28 mouse cellular contexts compared by ENCODE assay signal in genomic region chr7:46998942-46999341, GRCm38 (mm10). TPM values are rescaled to one million over a fixed set of nuclear protein-coding genes. Genes with fewer than 3 reads are reported as not detected.
DNase-seq lines count a peak whose midpoint lies in the region; ATAC-seq and TF ChIP-seq lines count a peak whose summit lies in the region.
"Had no signal": no experiment of that assay in that cellular context is flagged by ENCODE, and none has a peak within 500 bp of the region (broad histone marks: within the 10 kb centered on the region; RNA-seq: fewer than 3 reads in every experiment).

No protein-coding gene starts in this region.

- peak overlapping the region; percentile 89; the same call in 1 of the 2 replicates for H3K4me2 ChIP-seq in CH12.LX (ENCODE audit: insufficient read depth, low read depth, poor library complexity, severe bottlenecking)
- H3K4me2 ChIP-seq in intestine, embryonic 16.5 days (ENCODE audit: low read depth, low read length), result no peak overlapping the region
- H3K4me2 ChIP-seq: embryonic facial prominence, embryonic 13.5 days; forebrain, embryonic 15.5 days; kidney, embryonic 15.5 days; limb, embryonic 12.5 days; lung, embryonic 15.5 days; midbrain, embryonic 15.5 days; neural tube, embryonic 15.5 days had no signal

- peak; percentile 100 for TF ChIP-seq EP300 in CH12.LX (IDR thresholded peaks at IDR 0.05; ENCODE audit: low read length)

- H3K9ac ChIP-seq in CH12.LX (ENCODE audit: insufficient read depth, low read depth), result no peak overlapping the region
- no peak overlapping the region for H3K9ac ChIP-seq in intestine, embryonic 16.5 days (ENCODE audit: low read depth, low read length)
- H3K9ac ChIP-seq: embryonic facial prominence, embryonic 13.5 days; forebrain, embryonic 15.5 days; kidney, embryonic 15.5 days; limb, embryonic 12.5 days; lung, embryonic 15.5 days; midbrain, embryonic 15.5 days; neural tube, embryonic 15.5 days had no signal

- peak; percentile 75 for ATAC-seq in intestine, embryonic 16.5 days
- peak; percentile 89 for ATAC-seq in megakaryocyte, adult 5-6 weeks (ENCODE audit: poor library complexity, severe bottlenecking)
- ATAC-seq: forebrain, embryonic 15.5 days; midbrain, embryonic 15.5 days had no signal

- H3K36me3 ChIP-seq in CH12.LX (replicated peaks in 1 of 2; ENCODE audit: control insufficient read depth in 1 of 2, insufficient read depth in 1 of 2, low read length in 1 of 2), result peaks cover 40 to 71% of the 10 kb centered on the region in 2 experiments
- H3K36me3 ChIP-seq in intestine, embryonic 16.5 days (ENCODE audit: control insufficient read depth, insufficient read depth, low read length), result peaks cover 15% of the 10 kb centered on the region
- peaks cover 54% of the 10 kb centered on the region for H3K36me3 ChIP-seq in embryonic facial prominence, embryonic 10.5 days (replicated peaks)

- TF ChIP-seq RAD21 in CH12.LX (IDR thresholded peaks at IDR 0.05; ENCODE audit: low read depth, low read length), result no peak

- no peaks in the 10 kb centered on the region for H3K9me3 ChIP-seq in CH12.LX (replicated peaks; ENCODE audit: low read length)
- H3K9me3 ChIP-seq in intestine, embryonic 16.5 days (ENCODE audit: control insufficient read depth, low read length), result no peaks in the 10 kb centered on the region
- no peaks in the 10 kb centered on the region for H3K9me3 ChIP-seq in embryonic facial prominence, embryonic 10.5 days
- H3K9me3 ChIP-seq: embryonic facial prominence, embryonic 13.5 days; forebrain, embryonic 15.5 days; hindbrain, embryonic 10.5 days; kidney, embryonic 15.5 days; limb, embryonic 12.5 days; lung, embryonic 15.5 days; midbrain, embryonic 15.5 days; neural tube, embryonic 15.5 days had no signal

- in situ Hi-C loops in CH12.LX (cut with MboI; ENCODE audit: low pct_ligation_motif_present, low pct_unique_long_range_greater_than_20kb, low sequenced_read_pairs), result no loop called here

- H3K4me1 ChIP-seq in CH12.LX (ENCODE audit: control insufficient read depth in 1 of 2, insufficient read depth in 2 of 2), result peaks cover 20 to 82% of the 10 kb centered on the region in 2 experiments
- H3K4me1 ChIP-seq in bone marrow macrophage, adult 2 months (ENCODE audit: control insufficient read depth, insufficient read depth, low read length), result peaks cover 34% of the 10 kb centered on the region
- H3K4me1 ChIP-seq in intestine, embryonic 16.5 days (ENCODE audit: control insufficient read depth, insufficient read depth, low read length), result peaks cover 34% of the 10 kb centered on the region
- H3K4me1 ChIP-seq in embryonic facial prominence, embryonic 10.5 days, result peaks cover 26% of the 10 kb centered on the region

- peak overlapping the region; percentile 74 for H3K27ac ChIP-seq in CH12.LX (ENCODE audit: insufficient read depth, low read depth)
- 0 out of 2 replicates have a peak overlapping the region, but pooled peaks have one; percentile 43 for H3K27ac ChIP-seq in bone marrow macrophage, adult 2 months (ENCODE audit: insufficient read depth, low read depth, low read length)
- H3K27ac ChIP-seq in intestine, embryonic 16.5 days (ENCODE audit: low read length), result peak overlapping the region; percentile 33; the same call in 1 of the 2 replicates
- H3K27ac ChIP-seq in embryonic facial prominence, embryonic 10.5 days (replicated peaks), result no peak overlapping the region
- H3K27ac ChIP-seq: embryonic facial prominence, embryonic 13.5 days; hindbrain, embryonic 10.5 days; kidney, embryonic 15.5 days; limb, embryonic 12.5 days; lung, embryonic 15.5 days; midbrain, embryonic 15.5 days; neural tube, embryonic 15.5 days had no signal

- no peaks in the 10 kb centered on the region for H3K27me3 ChIP-seq in CH12.LX (replicated peaks)
- H3K27me3 ChIP-seq in intestine, embryonic 16.5 days (replicated peaks; ENCODE audit: control insufficient read depth, insufficient read depth, low read length), result no peaks in the 10 kb centered on the region
- no peaks in the 10 kb centered on the region for H3K27me3 ChIP-seq in embryonic facial prominence, embryonic 10.5 days (replicated peaks; ENCODE audit: low read depth, poor library complexity, severe bottlenecking)
- H3K27me3 ChIP-seq: embryonic facial prominence, embryonic 13.5 days; forebrain, embryonic 15.5 days; kidney, embryonic 15.5 days; limb, embryonic 12.5 days; lung, embryonic 15.5 days; midbrain, embryonic 15.5 days; neural tube, embryonic 15.5 days had no signal

- no peak overlapping the region for H3K4me3 ChIP-seq in CH12.LX (replicated peaks in 1 of 3; ENCODE audit: low read depth in 2 of 3, low read length in 2 of 3, poor library complexity in 1 of 3)
- H3K4me3 ChIP-seq in bone marrow macrophage, adult 2 months (ENCODE audit: insufficient read depth, low read length), result no peak overlapping the region
- H3K4me3 ChIP-seq in intestine, embryonic 16.5 days (ENCODE audit: low read length), result no peak overlapping the region
- H3K4me3 ChIP-seq in embryonic facial prominence, embryonic 10.5 days, result no peak overlapping the region
- H3K4me3 ChIP-seq: embryonic facial prominence, embryonic 13.5 days; forebrain, embryonic 15.5 days; hindbrain, embryonic 10.5 days; kidney, embryonic 15.5 days; limb, embryonic 12.5 days; lung, embryonic 15.5 days; midbrain, embryonic 15.5 days; neural tube, embryonic 15.5 days had no signal

- DNase-seq in CH12.LX (ENCODE audit: extremely low read depth), result peak; percentile 93
- no peak for DNase-seq in urinary bladder, postnatal 25 days (ENCODE audit: low spot score)
- no peak for DNase-seq in gastrocnemius, postnatal 25 days
- no peak for DNase-seq in urinary bladder, postnatal 4 days (ENCODE audit: low spot score in 2 of 2)
- DNase-seq in embryonic facial prominence, embryonic 10.5 days (ENCODE audit: low spot score), result no peak
- DNase-seq: cerebellum, adult 2 months; gastrocnemius, postnatal 14 days; retina, postnatal 1 day; thymus, postnatal 25 days had no signal

- no peak for TF ChIP-seq POLR2A in CH12.LX (IDR thresholded peaks at IDR 0.05; ENCODE audit: low read depth, low read length)
- no peak for TF ChIP-seq POLR2A in bone marrow macrophage, adult 2 months (IDR thresholded peaks at IDR 0.05; ENCODE audit: borderline replicate concordance, low read depth, low read length)

- peaks cover 53% of the 10 kb centered on the region for H3K79me2 ChIP-seq in CH12.LX (replicated peaks; ENCODE audit: control insufficient read depth, extremely low read depth, insufficient read depth, poor library complexity, severe bottlenecking)

- no peak for TF ChIP-seq CTCF in CH12.LX (conservative IDR thresholded peaks at IDR 0.05 in 1 of 2, IDR thresholded peaks at IDR 0.05 in 1 of 2; ENCODE audit: low read depth in 2 of 2, low read length in 2 of 2)
- no peak for TF ChIP-seq CTCF in bone marrow macrophage, adult 2 months (IDR thresholded peaks at IDR 0.05; ENCODE audit: low read depth, low read length)

- 83% methylated on average over 2 of the region's 2 CpGs for WGBS in intestine, embryonic 16.5 days
- WGBS in embryonic facial prominence, embryonic 10.5 days, result 89% methylated on average over 2 of the region's 2 CpGs

- dilution Hi-C loops in CH12.LX (cut with MboI; ENCODE audit: extremely low pct_ligation_motif_present, extremely low pct_unique_long_range_greater_than_20kb, low sequenced_read_pairs), result no loop called here

RNA-seq across cellular contexts. Expression of gene Spty2d1, which starts 9.3 kb away (rescaled TPM):
- total RNA-seq in CH12.LX (2012; rRNA removed) (10.5 and 14.3 TPM in 2 replicates), CH12.LX (2014; rRNA removed) (22.9 and 24.6 TPM in 2 replicates)
- polyA plus RNA-seq in CH12.LX (2012; ENCODE audit: insufficient read length, low read depth), result 29.9 and 32.6 TPM in 2 replicates
- 12.6 and 14.8 TPM in 2 replicates for polyA plus RNA-seq in bone marrow macrophage, adult 2 months (2012; ENCODE audit: insufficient read depth, insufficient read length, missing spikeins)
- polyA plus RNA-seq in intestine, embryonic 16.5 days (2015; fragmentation: Nextera tagmentation; extraction: Ambion mirVana), result 15.2 and 16.5 TPM in 2 replicates
- total RNA-seq in megakaryocyte, adult 5-6 weeks (2015), result 40.7 and 45.3 TPM in 2 replicates
- total RNA-seq in megakaryocyte, adult 5-6 weeks (2017), result 35.4 and 42.0 TPM in 2 replicates
- 1 to 10 TPM; 4.7 to 4.8 TPM for total RNA-seq in gastrocnemius, postnatal 25 days (2021)
- polyA plus RNA-seq in embryonic facial prominence, embryonic 10.5 days (2016; fragmentation: Nextera tagmentation; extraction: Ambion mirVana), result 12.4 and 12.8 TPM in 2 replicates

RNA-seq across cellular contexts. Expression of gene Gm9999, which starts 15.6 kb away (rescaled TPM):
- total RNA-seq in CH12.LX (2012; rRNA removed) (not detected in 2 replicates), CH12.LX (2014; rRNA removed) (not detected in 2 replicates)
- polyA plus RNA-seq in CH12.LX (2012; ENCODE audit: insufficient read length, low read depth), result not detected in 2 replicates
- not detected in 2 replicates for polyA plus RNA-seq in bone marrow macrophage, adult 2 months (2012; ENCODE audit: insufficient read depth, insufficient read length, missing spikeins)
- polyA plus RNA-seq in intestine, embryonic 16.5 days (2015; fragmentation: Nextera tagmentation; extraction: Ambion mirVana), result not detected in 2 replicates
- 2.3 TPM in 1 of 2 replicates, not detected in the other for total RNA-seq in megakaryocyte, adult 5-6 weeks (2015)
- total RNA-seq in megakaryocyte, adult 5-6 weeks (2017), result not detected in 2 replicates
- not detected for total RNA-seq in gastrocnemius, postnatal 25 days (2021)
- not detected in 2 replicates for polyA plus RNA-seq in embryonic facial prominence, embryonic 10.5 days (2016; fragmentation: Nextera tagmentation; extraction: Ambion mirVana)
- total RNA-seq: adrenal gland, postnatal 4 days; ES-E14; gastrocnemius, postnatal 14 days; heart, adult 8-10 months; layer of hippocampus, postnatal 14 days; left cerebral cortex, postnatal 10 days had no signal
- polyA plus RNA-seq: cerebellum, adult 2 months; cortical plate, adult 2 months; embryonic facial prominence, embryonic 13.5 days; forebrain, embryonic 15.5 days; heart, embryonic 16.5 days; hindbrain, embryonic 10.5 days; kidney, embryonic 15.5 days; large intestine, adult 2 months; limb, embryonic 12.5 days; lung, embryonic 15.5 days; midbrain, embryonic 15.5 days; neural tube, embryonic 15.5 days had no signal

RNA-seq across cellular contexts. Expression of gene Uevld, which starts 40.6 kb away (rescaled TPM):
- 2.6 and 2.9 TPM in 2 replicates for total RNA-seq in CH12.LX (2012; rRNA removed)
- 4.6 and 5.2 TPM in 2 replicates for total RNA-seq in CH12.LX (2014; rRNA removed)
- 5.5 and 6.6 TPM in 2 replicates for polyA plus RNA-seq in CH12.LX (2012; ENCODE audit: insufficient read length, low read depth)
- polyA plus RNA-seq in bone marrow macrophage, adult 2 months (2012; ENCODE audit: insufficient read depth, insufficient read length, missing spikeins), result 11.3 and 17.4 TPM in 2 replicates
- 10.0 and 10.1 TPM in 2 replicates for polyA plus RNA-seq in intestine, embryonic 16.5 days (2015; fragmentation: Nextera tagmentation; extraction: Ambion mirVana)
- total RNA-seq in megakaryocyte, adult 5-6 weeks (2015), result 18.0 and 18.2 TPM in 2 replicates
- 14.1 and 16.2 TPM in 2 replicates for total RNA-seq in megakaryocyte, adult 5-6 weeks (2017)
- total RNA-seq in gastrocnemius, postnatal 25 days (2021), result 1 to 10 TPM; 7.0 to 8.8 TPM
- 12.7 TPM in 2 replicates for polyA plus RNA-seq in embryonic facial prominence, embryonic 10.5 days (2016; fragmentation: Nextera tagmentation; extraction: Ambion mirVana)

RNA-seq across cellular contexts. Expression of gene Tmem86a, which starts 51.5 kb away (rescaled TPM):
- total RNA-seq in CH12.LX (2012; rRNA removed), result 0.29 and 0.30 TPM in 2 replicates
- 0.61 and 0.82 TPM in 2 replicates for total RNA-seq in CH12.LX (2014; rRNA removed)
- polyA plus RNA-seq in CH12.LX (2012; ENCODE audit: insufficient read length, low read depth), result 1.5 and 2.0 TPM in 2 replicates
- 100 and 103 TPM in 2 replicates for polyA plus RNA-seq in bone marrow macrophage, adult 2 months (2012; ENCODE audit: insufficient read depth, insufficient read length, missing spikeins)
- 59.3 and 63.1 TPM in 2 replicates for polyA plus RNA-seq in intestine, embryonic 16.5 days (2015; fragmentation: Nextera tagmentation; extraction: Ambion mirVana)
- total RNA-seq in megakaryocyte, adult 5-6 weeks (2015), result 10.3 and 12.7 TPM in 2 replicates
- 6.3 and 6.4 TPM in 2 replicates for total RNA-seq in megakaryocyte, adult 5-6 weeks (2017)
- 1 to 10 TPM; 4.6 to 5.2 TPM for total RNA-seq in gastrocnemius, postnatal 25 days (2021)
- 11.3 and 11.7 TPM in 2 replicates for polyA plus RNA-seq in embryonic facial prominence, embryonic 10.5 days (2016; fragmentation: Nextera tagmentation; extraction: Ambion mirVana)
